Mouse (Mus musculus) heart, adult 2 months (tissue): ENCODE measurements around the gene Pdia5.

Experiments
- CTCF ChIP-seq: fragments of 200-600 bp; IDR thresholded peaks from 2 replicates; pipeline ENCODE4 v1.8.1; 2022; ENCODE audit warnings: antibody characterized with exemption, mild to moderate bottlenecking, moderate library complexity
- POLR2A ChIP-seq: fragments of 200-500 bp; IDR thresholded peaks from 2 replicates; pipeline ENCODE4 v1.6.1; 2011; ENCODE audit warnings: mild to moderate bottlenecking, low read depth, low read length, control low read depth; ENCODE audit not compliant: insufficient read depth

- no peak for TF ChIP-seq CTCF
- TF ChIP-seq POLR2A = no peak
Observed at GRCm38 (mm10) chr16:35464686-35465308, 25.9 kb downstream of the Pdia5 start.
